Mouse (Mus musculus): ENCODE measurements around the gene Ctnnbip1.

The Ctnnbip1 gene

DNA sequence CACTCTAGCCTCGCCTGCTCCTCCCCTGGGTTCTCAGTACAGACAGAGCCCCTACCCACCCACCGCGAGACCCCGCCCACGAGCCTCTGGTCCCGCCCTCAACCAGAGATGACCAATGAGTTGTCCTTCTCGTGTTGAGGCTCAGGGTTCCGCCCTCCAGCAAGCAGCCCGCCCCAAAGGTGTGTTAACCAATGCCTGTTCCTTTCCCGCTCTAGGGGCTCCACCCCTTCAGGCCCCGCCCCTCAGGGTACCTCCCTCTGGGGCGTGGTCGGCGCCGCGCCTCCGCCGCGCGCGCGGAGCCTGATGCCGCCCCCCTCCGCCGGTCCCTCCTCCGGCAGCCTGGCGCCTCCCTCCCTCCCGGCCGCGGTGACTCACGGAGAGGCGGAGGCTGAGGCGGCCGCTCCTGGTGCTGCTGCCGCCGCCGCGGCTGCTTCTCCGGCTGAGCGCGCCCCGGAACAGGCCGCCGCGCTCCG is at the start of gene Ctnnbip1:
Ctnnbip1 (plus strand) TSS at position 369 of the 473 bp plus-strand sequence.
- DNase-seq (ENCODE audit: low read depth), result peak; percentile 98

- no peak for DNase-seq (ENCODE audit: low read depth)
These were observed 48.5 kb upstream of the Ctnnbip1 start for GRCm38 (mm10) chr4:149469557-149469956.

GRCm38 (mm10) chr4:149475096-149475495 is 42.9 kb upstream of the Ctnnbip1 start:
- no peak for DNase-seq (ENCODE audit: low read depth)

- DNase-seq (ENCODE audit: low read depth), result no peak
These were observed 41.0 kb upstream of the Ctnnbip1 start, which contains the start of gene Tmem274 for GRCm38 (mm10) chr4:149477078-149477477. TSS of gene Tmem274 (plus strand) at chr4:149477378.

DNA sequence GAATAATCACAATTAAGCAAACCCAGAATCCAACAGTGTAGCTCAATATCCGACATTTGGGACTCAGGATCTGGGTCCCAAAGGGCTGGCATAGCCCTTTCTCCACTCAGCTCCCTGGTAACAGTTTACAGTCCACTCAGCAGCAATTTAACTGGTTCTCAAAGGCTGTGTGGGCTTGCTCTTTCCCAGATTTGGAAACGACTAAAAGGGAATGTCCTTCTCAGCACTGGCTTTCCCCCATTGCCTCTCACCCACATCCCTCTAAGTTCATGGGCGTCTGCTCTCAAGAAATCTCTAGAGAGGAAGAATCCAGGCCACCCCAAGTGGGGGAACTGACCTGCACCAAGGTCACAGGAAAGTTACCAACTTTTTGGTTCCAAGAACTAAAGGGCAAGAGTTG is 33.5 kb upstream of the Ctnnbip1 start:
- DNase-seq (ENCODE audit: low read depth), result peak; percentile 42

DNA sequence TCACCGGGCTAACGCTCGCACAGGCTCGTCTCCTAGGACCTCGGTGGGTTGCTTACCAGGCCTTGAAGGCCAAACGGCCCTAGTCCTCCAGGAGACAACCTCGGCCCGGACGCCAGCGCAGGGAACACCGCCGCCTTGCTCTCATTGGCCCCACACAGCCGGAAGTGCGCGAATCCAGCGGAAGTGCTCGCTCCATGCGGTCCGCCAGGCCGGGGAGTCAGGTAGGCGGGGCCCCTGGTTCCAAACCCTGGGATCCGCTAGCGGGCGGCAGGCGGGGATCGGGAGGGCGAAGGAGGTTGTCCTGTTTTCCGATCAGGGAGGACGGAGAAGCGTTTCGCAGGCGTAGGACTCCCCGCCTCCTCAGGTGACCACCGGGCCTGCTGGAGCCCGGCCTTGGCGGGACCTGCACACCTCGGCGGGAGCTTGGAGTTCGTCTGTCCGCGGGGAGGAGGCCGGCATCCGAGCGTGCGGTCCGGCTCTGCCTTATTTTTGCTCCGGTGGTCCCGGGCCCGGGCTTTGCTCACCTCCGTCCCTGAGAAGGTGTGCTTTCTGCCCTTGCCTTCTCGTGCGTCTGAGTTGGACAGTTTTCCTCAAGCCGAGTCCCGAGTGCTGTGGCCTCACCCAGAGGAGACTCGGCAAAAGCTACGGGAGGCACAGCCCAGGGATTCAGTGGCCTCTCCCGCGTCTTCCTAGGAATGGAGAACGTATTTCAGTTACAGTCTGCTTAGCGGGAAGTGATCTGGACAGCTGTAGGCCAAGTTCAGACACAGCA is 32.8 kb upstream of the Ctnnbip1 start, which contains the start of the genes Nmnat1 and Lzic:
Nmnat1 (minus strand) TSS at position 150 of the 772 bp plus-strand sequence.
Lzic (plus strand) TSS at position 177 of the 772 bp plus-strand sequence.
- DNase-seq (ENCODE audit: low read depth), result peak; percentile 93

DNA sequence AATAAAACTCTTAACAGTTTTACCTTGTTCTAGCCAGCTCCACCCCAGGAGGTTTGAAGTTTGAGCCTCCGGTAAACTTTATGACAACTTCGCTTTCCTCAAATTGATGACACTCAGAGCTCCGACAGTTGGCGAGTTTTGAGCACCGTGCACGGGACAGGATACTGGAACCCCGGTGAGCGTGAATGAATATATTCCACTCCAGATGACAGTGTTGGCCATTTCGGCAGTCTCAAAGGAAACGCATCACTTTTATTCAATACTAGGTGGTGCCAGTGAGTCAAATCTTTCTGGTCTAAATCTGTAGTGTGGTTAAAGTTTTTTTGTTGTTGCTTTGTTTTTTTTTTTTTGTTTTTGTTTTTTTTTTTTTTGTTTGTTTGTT is 32.2 kb upstream of the Ctnnbip1 start:
- DNase-seq (ENCODE audit: low read depth), result peak; percentile 49

DNA sequence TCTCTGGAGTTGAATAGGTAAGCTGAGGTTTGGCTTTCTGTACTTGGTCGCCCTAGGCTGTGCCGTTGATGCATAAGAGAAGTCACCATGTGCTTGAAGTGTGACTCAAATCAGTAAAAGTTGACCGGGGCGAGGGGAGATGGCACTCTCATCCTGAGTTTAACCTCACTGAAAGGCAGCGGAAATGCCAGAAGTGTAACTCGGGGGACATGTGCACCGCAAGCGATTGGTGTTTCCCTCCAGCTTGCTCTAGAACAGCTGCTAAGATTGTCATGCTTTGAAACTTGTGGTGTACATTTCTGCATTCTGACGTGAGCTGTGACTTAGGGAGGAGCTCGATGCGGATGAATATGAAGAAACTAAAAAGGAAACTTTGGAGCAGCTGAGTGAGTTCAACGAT is 30.3 kb upstream of the Ctnnbip1 start:
- DNase-seq (ENCODE audit: low read depth), result no peak

DNA sequence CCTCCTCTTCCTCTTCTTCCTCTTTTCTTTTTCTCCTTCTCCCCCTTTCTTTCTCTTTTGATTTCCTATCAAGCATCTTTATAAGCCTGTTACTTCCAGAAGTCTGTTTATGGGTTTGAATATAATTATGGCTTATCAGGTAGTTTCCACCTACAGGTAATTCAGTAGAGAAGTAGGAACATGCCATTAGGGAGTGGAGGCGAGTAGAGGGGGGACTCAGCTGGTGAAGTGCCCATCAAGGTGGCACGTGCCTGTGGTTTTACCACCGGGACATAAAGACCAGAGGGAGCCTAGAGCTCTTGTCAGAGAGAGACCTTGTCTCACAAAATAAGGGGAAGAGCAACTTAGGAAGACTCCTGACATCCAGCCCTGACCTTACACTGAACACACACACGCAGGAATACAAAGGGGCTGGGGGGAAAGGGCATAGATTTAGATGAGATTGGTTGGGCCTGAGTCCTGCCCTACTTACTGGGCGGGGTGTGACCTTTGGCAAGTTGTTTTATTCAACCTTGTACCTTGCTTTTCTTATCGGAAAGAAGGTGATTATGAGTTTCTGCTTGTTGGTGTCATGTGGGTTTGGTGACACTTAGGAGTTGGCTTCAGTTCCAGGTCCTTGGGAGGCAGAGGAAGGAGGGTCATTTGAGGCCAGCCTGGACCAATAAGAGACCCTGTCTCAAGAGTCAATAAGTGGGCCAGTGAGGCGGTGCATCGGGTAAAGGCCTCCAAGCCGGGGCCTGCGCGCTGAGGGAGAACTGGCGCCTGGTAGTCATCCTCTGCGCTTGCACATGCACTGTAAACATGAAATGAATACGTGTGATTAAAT is 28.4 kb upstream of the Ctnnbip1 start:
- DNase-seq (ENCODE audit: low read depth), result no peak

GRCm38 (mm10) chr4:149491151-149491550 is 26.9 kb upstream of the Ctnnbip1 start:
- DNase-seq (ENCODE audit: low read depth), result no peak

DNA sequence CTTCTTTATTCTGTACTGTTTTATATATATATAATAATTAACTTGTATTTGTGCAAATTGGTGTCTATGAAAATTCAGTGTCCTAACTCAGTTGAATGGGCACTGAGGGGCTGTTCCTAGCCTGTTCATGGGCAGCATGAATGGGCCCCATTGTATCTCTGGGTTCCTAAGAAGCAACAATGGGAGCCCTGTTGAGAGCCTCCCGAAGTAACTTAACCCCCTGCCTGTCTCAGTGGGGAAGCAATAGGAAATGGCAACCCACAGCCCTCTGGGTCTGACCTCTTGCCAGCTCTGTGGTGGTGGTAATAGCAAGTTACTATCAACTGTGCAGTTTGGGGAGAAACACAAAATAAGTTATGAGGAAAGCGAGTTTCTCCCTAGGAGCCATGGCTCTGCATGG is 21.4 kb upstream of the Ctnnbip1 start:
- DNase-seq (ENCODE audit: low read depth), result no peak

DNA sequence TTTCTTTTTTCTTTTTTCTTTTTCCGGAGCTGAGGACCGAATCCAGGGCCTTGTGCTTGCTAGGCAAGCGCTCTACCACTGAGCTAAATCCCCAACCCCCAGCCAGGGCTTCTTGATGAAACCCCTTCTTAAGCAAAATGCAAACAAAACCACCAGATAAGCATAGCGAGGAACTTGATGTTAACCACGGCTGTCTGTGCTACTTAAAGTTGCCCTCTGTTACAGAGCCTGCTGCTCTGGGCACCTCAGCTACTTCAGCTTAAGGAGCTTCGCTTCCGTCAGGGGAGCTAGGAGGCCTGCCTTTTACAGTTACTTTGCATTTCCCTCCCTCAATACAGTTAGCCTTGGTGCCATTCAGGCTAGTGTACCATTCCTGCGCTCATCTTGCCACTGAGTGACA is 19.1 kb upstream of the Ctnnbip1 start:
- DNase-seq (ENCODE audit: low read depth), result no peak

DNA sequence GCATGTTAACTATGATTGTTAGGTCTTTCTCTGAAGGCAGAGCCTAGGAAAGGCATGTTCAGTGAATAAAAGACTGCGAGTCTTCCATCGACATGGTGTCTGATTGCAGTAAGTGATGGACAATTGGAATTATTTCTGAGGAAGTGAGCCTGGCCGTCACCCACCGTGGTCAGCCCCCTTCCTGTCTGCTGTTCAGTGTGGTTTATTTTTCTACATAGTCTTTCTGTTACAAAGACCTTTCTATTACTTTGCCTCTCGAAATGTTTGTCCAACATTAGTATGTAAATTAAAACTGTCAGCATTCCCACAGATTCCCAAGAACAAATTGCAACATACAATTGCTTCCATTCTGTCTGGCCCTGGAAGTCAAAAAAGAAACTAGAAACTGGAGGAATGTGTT is 18.2 kb upstream of the Ctnnbip1 start:
- no peak for DNase-seq (ENCODE audit: low read depth)

DNA sequence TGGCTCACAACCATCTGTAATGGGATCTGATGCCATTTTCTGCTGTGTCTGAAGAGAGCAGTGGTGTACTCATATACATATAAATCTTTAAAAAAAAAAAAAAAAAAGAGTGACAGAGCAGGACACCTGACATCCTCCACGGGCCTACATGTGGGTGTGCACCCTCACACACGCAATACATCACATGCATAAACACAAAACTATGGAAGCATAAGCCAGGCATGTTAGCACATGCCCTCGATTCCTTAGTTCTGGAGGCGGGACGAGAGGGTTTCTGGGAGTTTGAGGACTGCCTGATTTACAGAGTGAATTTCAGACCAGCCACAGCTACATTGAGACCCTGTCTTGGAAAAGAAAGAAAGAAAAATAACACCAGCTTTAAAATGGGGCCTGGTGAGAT is 13.7 kb upstream of the Ctnnbip1 start:
- DNase-seq (ENCODE audit: low read depth), result no peak

DNA sequence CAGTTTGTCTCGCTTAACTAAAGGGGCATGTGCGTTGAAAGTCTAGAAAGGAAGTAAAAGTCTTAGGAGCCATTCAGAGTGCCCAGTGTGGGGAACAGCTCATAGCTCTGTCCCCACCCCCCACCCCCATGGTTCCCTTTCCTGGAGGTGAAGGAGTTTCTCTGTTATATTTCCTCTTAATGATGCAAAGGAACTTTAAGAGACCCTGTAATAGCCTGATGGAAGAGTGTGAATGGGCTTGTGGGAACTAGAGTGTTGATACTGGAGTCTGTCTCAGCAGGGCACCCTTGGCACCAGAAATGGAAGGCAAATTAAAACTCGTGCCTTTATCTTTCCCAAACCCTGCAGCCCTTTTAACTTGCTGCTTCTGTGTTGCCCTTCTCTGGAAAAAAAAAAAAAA is 13.2 kb upstream of the Ctnnbip1 start:
- DNase-seq (ENCODE audit: low read depth), result no peak

- no peak for DNase-seq (ENCODE audit: low read depth)
These were observed 12.6 kb upstream of the Ctnnbip1 start for GRCm38 (mm10) chr4:149505261-149505967.

DNA sequence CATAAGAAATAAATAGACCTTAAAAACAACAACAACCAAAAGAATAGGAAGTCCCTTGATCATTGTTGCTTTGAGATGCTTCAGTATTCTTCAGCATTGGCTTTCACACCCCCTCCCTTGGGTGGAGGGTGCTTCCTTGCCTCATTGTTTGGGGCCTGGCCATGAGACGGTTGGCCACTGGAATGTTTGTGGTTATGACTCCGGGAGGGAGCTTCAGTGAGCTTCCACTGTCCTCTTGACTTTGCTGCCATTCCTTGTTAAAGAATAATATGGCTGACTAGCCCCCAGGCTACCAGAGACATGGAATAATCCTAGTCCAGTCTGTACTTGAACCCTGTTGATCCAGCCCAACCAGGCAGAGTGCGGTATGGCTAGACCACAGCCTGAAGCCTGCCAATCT is 11.1 kb upstream of the Ctnnbip1 start:
- DNase-seq (ENCODE audit: low read depth), result peak; percentile 82

- DNase-seq (ENCODE audit: low read depth), result no peak
These were observed 6.8 kb upstream of the Ctnnbip1 start for GRCm38 (mm10) chr4:149511221-149511646.

DNA sequence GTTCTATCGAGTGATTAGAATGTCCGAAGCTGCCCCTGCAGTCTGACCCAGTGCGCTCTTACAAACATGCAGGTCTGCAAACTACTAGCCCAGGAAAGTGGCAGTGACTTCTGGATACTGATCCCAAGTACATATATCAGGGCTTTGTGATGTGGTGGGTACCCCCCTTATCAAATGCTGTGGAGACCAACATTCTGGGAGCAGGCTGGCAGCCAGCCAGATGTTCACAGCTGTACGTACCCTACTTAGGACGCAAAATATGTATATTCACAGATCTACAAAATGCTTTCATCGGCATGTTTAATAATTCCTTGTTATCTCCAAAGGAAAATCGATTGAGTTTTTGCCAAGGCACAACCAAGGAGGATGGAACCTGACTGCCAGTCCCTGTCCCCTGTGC is 6.0 kb upstream of the Ctnnbip1 start:
- no peak for DNase-seq (ENCODE audit: low read depth)

- no peak for DNase-seq (ENCODE audit: low read depth)
These were observed 2.3 kb upstream of the Ctnnbip1 start for GRCm38 (mm10) chr4:149515706-149516105.

DNA sequence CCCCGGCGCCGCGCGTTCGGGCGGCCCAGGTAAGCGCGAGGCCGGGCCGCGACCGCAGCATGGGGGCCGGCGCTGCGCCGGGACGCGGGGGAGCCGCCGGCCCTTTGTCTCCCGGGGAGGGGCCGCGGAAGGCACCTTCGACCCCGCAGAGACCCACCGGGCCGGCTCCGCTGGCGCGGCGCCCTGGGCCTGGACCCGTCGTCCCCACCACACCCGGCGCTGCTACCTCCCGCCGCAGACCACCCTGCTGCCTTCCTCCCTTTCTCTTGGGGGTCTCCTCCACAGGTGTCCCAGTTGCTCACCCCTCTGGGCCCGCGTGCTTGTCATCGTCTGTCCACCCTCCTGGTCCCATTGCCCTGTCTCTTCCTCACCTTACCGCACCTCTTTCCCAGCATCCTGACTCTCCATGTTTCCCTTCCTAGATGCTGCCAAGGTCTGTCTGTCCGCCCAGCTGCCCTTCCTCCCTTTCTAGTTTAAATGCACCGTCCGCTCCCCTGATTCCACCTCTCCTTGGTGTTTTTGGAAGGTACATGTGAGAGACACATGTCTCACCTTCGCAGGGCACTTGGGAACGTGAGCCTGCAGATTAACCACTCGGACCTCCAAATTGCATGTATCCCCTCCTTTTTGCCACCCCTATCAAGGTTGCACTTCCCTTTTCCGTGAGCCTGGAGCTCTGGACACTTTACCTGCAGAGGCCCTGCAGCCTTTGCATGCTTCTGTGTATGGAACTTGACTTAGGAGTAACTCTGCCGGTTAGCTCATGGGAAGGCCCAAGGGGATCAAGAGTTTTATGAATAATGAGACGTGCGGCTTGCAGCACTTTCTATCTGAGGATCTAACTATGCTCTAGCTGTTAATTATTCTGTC is 550 bp downstream of the Ctnnbip1 start:
- DNase-seq (ENCODE audit: low read depth), result no peak

All from NIH3T3 (cell line).